Mouse (Mus musculus) induced T-regulatory cell, adult 2 months (primary cell): Measurements from ENCODE around the gene Ccdc9b.

Experiments
- DNase-seq: peaks from one replicate; pipeline ENCODE4 v3.0.0-alpha.2; 2012; ENCODE audit warnings: low read depth

Ccdc9b gene

DNA sequence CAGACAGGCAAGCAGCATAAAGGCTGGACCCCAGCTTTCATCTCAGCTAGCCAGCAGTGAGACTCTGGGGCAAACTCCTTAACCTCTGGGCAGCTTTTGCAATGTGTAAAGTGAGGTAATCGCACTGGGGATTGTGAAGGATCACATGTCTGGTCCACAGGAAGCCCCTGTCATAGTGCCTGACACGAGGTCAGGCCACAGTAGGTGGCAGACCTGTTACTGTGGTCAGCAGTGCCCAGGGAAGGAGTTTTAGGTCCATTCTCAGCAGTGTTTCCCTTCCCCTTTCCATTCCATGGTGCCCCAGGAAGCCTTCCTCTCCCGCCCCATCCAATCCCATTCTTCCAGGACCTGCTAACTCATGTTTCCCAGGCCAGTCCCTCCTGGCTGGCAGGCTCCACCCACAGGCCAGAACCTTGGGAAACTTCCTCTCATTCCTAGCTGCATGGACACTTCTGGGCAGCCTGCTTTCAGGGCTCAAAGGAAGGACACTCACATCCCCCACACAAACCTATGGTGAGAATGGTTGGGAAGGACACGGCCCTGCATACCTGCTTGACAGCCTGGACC lies 52.7 kb downstream of the Ccdc9b start:
- DNase-seq = no peak

DNA sequence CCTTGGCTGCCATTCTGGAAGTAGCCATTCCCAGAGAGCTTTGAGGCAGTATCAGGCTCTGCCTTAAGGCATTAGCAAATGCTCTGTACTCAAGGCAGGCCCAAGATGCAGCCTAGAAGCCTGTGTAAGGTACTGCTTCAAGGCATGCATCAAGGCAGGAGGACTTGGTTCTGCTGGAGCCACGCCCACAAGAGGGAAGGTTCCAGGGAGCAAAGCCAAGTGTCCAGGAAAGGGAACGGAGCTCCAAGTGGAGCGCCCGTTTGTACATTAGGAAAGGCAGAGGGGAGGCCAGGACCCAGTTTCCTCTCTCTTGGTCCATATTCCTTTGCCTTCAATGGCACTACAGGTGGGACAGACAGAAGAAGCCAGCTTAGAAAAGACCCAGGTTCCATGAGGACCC lies 54.0 kb downstream of the Ccdc9b start:
- DNase-seq = no peak

DNA sequence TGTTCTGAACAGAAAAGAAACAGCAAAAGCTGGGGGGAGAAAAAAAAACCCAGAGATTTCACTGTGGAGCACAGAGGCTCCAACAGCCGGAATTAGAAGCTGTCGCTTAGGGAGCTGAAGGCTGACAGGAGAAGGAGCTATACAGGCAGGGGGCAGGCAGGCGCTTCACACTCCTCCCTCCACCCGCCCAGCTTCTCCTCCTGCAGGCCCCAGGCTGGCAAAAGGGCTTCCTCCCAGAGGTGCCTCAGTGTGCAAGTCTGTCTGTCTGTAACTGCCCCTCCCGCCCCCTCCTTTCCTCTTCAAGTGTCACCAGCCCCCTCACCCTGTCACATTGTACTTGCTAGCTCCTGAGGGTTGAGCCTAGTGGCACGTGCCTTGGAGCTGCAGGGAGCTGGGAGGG lies 56.0 kb downstream of the Ccdc9b start:
- no peak for DNase-seq
